Comparison of ENCODE assay signal across 32 mouse cellular contexts in the genomic region with DNA sequence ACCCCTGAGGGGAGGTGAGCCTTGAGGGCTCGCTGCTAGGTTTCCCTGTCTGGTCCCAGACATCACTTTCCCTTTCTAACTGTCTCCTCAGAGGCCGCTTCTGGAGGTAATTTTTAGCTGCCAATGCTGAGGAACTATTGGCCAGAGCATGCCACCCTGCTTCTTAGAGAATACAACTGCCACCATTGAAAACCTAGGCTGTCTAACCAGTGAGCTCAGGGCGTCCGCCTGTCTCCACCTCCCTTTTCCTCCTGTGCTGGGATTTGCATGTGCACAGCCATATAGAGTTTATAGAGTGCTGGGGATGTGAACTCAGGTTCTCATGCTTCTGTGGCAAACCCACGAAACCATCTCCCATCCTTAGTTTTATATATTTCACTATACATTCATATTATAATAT. TPM values are rescaled to one million over a fixed set of nuclear protein-coding genes. Genes with fewer than 3 reads are reported as not detected.
"Had no signal": no experiment of that assay in that cellular context is flagged by ENCODE, and none has a peak within 500 bp of the region (broad histone marks: within the 10 kb centered on the region; RNA-seq: fewer than 3 reads in every experiment).

No protein-coding gene starts in this region.

- H3K4me3 ChIP-seq: kidney, embryonic 15.5 days; left cerebral cortex, adult 2 months; midbrain, embryonic 10.5 days had no signal

- H3K27me3 ChIP-seq: kidney, embryonic 15.5 days had no signal

- H3K9ac ChIP-seq: kidney, embryonic 15.5 days; liver, embryonic 14.5 days had no signal

- H3K4me1 ChIP-seq: kidney, embryonic 15.5 days; midbrain, embryonic 10.5 days had no signal

- H3K9me3 ChIP-seq: kidney, embryonic 15.5 days; midbrain, embryonic 10.5 days had no signal

- H3K36me3 ChIP-seq: kidney, embryonic 15.5 days; midbrain, embryonic 10.5 days had no signal

- DNase-seq: kidney, adult 11 months; kidney, adult 8-10 months; kidney, postnatal 10 days; kidney, postnatal 36 days; layer of hippocampus, postnatal 36 days; lung, postnatal 14 days; lung, postnatal 4 days; midbrain, embryonic 14.5 days; right cerebral cortex, adult 18-20 months; right cerebral cortex, postnatal 14 days; right cerebral cortex, postnatal 4 days had no signal

- H3K27ac ChIP-seq: kidney, embryonic 15.5 days; left cerebral cortex, adult 2 months; liver, embryonic 14.5 days; midbrain, embryonic 10.5 days; stomach, postnatal 0 days had no signal

- H3K4me2 ChIP-seq: kidney, embryonic 15.5 days; liver, embryonic 11.5 days had no signal

RNA-seq across cellular contexts. Expression of gene Il2ra, which starts 11.2 kb away (rescaled TPM):
- total RNA-seq: layer of hippocampus, postnatal 10 days; megakaryocyte progenitor cell, adult 5-6 weeks; midbrain, postnatal 0 days had no signal
- polyA plus RNA-seq: intestine, embryonic 14.5 days; kidney, embryonic 15.5 days; limb, embryonic 11.5 days; limb, embryonic 14.5 days; midbrain, embryonic 10.5 days; midbrain, embryonic 14.5 days; midbrain, postnatal 0 days; neural tube, embryonic 11.5 days; neural tube, embryonic 14.5 days; stomach, embryonic 14.5 days; stomach, postnatal 0 days had no signal

RNA-seq across cellular contexts. Expression of gene Gm17490, which starts 27.7 kb away (rescaled TPM):
- total RNA-seq: layer of hippocampus, adult 8-10 months; layer of hippocampus, postnatal 10 days; layer of hippocampus, postnatal 36 days; left cerebral cortex, adult 2 months; left cerebral cortex, postnatal 10 days; left cerebral cortex, postnatal 36 days; megakaryocyte progenitor cell, adult 5-6 weeks; midbrain, postnatal 0 days had no signal
- polyA plus RNA-seq: intestine, embryonic 14.5 days; kidney, embryonic 15.5 days; limb, embryonic 11.5 days; limb, embryonic 14.5 days; liver, embryonic 11.5 days; liver, embryonic 14.5 days; lung, embryonic 16.5 days; midbrain, embryonic 10.5 days; midbrain, embryonic 14.5 days; midbrain, postnatal 0 days; neural tube, embryonic 11.5 days; neural tube, embryonic 14.5 days; stomach, embryonic 14.5 days; stomach, postnatal 0 days; thymus, postnatal 0 days; urinary bladder, adult 2 months had no signal
